Mouse (Mus musculus): ENCODE measurements around the gene Tubgcp6. TPM values are rescaled to one million over a fixed set of nuclear protein-coding genes. Genes with fewer than 3 reads are reported as not detected.

The Tubgcp6 gene
- polyA plus RNA-seq, 1 experiment from 2014 or later, result 9.3 TPM

DNA sequence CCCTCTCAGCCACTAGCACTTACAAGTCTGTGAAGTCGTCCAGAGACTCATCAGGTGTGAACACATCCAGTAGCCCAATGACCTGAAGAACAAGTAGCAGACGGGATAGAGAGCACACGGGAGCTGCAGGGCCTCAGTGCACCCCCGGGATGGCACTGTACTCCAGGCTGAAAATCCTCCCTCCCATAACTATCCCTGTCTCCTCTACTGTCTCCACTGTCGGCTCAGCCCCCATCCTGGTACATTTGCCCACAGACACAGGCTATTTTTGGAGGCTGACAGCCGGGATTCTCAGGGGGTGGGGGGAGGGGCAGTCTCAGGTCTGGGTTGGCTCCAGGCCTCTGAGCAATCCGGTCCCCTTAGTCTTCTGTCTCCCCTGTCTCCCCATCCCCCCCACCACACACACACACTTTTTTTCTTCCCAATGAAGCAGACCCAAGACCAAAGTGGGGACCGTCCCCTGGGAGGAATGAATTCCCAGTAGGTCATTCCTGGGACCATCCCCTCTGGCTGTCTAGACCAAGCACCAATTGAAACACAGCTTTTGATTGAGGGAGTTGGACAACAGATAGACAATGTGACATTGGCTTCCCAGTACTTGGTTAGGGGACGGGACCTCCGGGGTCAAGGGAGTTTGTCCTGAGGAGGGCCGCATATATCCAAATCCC, 14.6 kb upstream of the Tubgcp6 start:
- Histone ChIP-seq H3K27me3 (replicated peaks; ENCODE audit: control insufficient read depth, insufficient read depth, low read length) (peaks cover 29% of the 10 kb centered on the region), H3K9ac (ENCODE audit: low read depth, low read length) (no peak overlapping the region), H3K4me2 (ENCODE audit: low read depth, low read length) (no peak overlapping the region), H3K9me3 (ENCODE audit: control insufficient read depth, low read length) (no peaks in the 10 kb centered on the region), H3K4me1 (ENCODE audit: control insufficient read depth, insufficient read depth, low read length) (peaks cover 12% of the 10 kb centered on the region), H3K27ac (ENCODE audit: low read length) (no peak overlapping the region), H3K36me3 (ENCODE audit: control insufficient read depth, insufficient read depth, low read length) (no peaks in the 10 kb centered on the region), H3K4me3 (ENCODE audit: low read length) (no peak overlapping the region)
- 70% methylated on average over 11 of the region's 11 CpGs for WGBS
- no peak for ATAC-seq

DNA sequence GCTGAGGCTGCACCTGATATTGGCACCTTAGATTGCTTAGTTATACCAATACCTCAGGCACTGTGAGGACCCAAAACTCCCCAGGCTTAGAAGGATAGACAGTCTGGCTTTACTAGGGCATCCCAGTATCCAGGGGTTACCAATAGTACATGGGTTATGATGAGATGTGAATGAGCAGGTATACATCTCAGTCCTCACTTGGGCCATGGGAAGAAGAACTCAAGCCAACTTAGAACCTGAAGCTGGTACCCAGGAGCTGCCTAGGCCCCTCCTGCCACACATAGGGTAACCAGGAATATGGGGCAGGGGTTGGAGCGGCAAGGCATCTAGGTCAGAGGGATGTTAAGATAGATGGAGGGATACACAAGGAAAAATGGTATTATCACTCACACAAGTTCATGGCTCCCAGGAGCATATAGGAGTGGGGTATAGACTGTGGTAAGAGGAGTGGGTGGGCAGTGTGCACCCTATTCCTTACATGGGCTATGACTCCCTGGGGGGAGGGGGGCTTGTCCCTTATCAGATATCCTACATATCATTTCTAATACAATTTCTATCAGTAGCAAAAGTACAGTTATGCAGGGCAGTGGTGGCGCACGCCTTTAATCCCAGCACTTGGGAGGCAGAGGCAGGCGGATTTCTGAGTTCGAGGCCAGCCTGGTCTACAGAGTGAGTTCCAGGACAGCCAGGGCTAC, 13.7 kb upstream of the Tubgcp6 start:
- Histone ChIP-seq H3K27me3 (replicated peaks; ENCODE audit: control insufficient read depth, insufficient read depth, low read length) (peaks cover 24% of the 10 kb centered on the region), H3K36me3 (ENCODE audit: control insufficient read depth, insufficient read depth, low read length) (no peaks in the 10 kb centered on the region), H3K4me3 (ENCODE audit: low read length) (no peak overlapping the region), H3K4me2 (ENCODE audit: low read depth, low read length) (no peak overlapping the region), H3K9me3 (ENCODE audit: control insufficient read depth, low read length) (no peaks in the 10 kb centered on the region), H3K27ac (ENCODE audit: low read length) (no peak overlapping the region), H3K4me1 (ENCODE audit: control insufficient read depth, insufficient read depth, low read length) (peaks cover 12% of the 10 kb centered on the region), H3K9ac (ENCODE audit: low read depth, low read length) (no peak overlapping the region)
- 95% methylated on average over 5 of the region's 5 CpGs for WGBS
- no peak for ATAC-seq

- peaks cover 12% of the 10 kb centered on the region for H3K4me1 ChIP-seq (ENCODE audit: control insufficient read depth, insufficient read depth, low read length)
- no peaks in the 10 kb centered on the region for H3K27me3 ChIP-seq (replicated peaks; ENCODE audit: control insufficient read depth, insufficient read depth, low read length)
- no peak overlapping the region for H3K9ac ChIP-seq (ENCODE audit: low read depth, low read length)
- no peaks in the 10 kb centered on the region for H3K9me3 ChIP-seq (ENCODE audit: control insufficient read depth, low read length)
- ATAC-seq, result no peak
- no peak overlapping the region for H3K27ac ChIP-seq (ENCODE audit: low read length)
- no peak overlapping the region for H3K4me2 ChIP-seq (ENCODE audit: low read depth, low read length)
- no peak overlapping the region for H3K4me3 ChIP-seq (ENCODE audit: low read length)
- 78% methylated on average over 3 of the region's 3 CpGs for WGBS
- no peaks in the 10 kb centered on the region for H3K36me3 ChIP-seq (ENCODE audit: control insufficient read depth, insufficient read depth, low read length)
These were observed 8.4 kb upstream of the Tubgcp6 start for GRCm38 (mm10) chr15:89131316-89131715.

DNA sequence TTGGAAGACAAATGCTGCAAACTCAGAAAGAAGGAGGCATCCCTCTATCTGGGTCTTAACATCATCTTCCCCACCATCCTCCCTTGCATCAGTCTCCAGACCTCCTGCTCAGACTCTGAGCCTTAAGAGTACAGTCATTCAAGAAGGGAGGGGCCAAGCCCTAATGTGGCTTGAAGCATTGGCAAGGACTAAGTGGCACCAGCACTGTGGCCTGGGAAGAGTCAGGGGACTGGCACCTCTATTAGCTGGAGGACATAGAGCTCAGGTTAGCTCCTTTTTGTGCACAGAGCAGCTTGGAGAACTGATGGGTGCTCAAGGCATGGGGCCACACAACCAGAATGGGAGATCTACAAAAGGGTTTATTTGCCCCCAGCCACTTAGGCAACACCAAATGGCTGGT, 7.3 kb upstream of the Tubgcp6 start:
- Histone ChIP-seq H3K9ac (ENCODE audit: low read depth, low read length) (no peak overlapping the region), H3K27ac (ENCODE audit: low read length) (no peak overlapping the region), H3K4me2 (ENCODE audit: low read depth, low read length) (no peak overlapping the region), H3K27me3 (replicated peaks; ENCODE audit: control insufficient read depth, insufficient read depth, low read length) (no peaks in the 10 kb centered on the region), H3K36me3 (ENCODE audit: control insufficient read depth, insufficient read depth, low read length) (no peaks in the 10 kb centered on the region; the same call in 1 of the 2 replicates), H3K4me1 (ENCODE audit: control insufficient read depth, insufficient read depth, low read length) (peaks cover 12% of the 10 kb centered on the region), H3K4me3 (ENCODE audit: low read length) (no peak overlapping the region), H3K9me3 (ENCODE audit: control insufficient read depth, low read length) (no peaks in the 10 kb centered on the region)
- ATAC-seq, result no peak

DNA sequence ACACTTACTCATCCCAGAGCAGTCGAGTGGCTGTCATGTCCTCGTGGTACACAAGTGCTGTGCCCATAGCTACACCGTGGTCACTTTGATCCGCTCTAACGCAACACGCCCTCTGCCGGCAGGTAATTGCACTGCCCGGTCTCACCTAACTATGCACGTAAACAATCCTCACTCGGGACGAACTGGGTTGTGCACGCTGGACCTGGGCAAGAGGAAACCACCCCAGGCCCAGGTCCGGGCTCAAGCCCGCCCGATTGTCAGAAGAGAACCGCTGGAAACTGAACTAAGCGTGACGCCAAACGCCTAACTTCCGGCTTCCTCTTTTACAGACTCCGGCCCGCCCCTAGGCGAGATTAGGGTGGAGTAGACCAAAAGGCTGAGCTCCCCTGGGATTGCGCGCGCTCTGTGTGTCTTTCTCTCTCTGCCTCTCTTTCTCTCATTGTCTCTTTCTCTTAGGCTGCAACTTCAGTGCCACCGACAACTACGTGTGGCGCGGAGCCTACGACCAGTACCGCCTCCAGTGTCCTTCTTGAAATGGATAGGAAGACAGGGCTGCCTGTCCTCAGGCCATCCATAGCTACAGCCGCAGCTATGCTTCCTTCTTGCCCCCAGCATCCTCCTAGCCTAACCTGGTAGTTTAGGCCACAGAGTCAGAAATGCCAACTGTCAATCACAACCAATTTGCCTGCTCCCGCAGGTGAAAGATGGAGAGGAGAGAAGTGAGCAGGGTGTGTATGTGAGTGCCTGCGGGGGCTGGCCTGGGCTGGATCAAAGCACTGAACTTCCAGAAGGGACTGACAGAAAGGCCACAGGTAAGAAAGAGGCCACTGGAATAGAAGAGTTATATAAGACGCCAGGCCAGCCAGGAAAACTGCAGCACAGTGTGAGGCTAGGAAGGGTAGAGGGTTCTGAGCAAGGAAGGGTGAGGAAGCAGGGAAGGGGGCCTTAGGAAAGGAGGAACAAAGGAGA, 5.8 kb upstream of the Tubgcp6 start, which contains the start of gene Hdac10:
TSS of gene Hdac10 (minus strand) at position 319 of the 969 bp plus-strand sequence.
- 3% methylated on average over 36 of the region's 36 CpGs for WGBS
- H3K4me1 ChIP-seq (ENCODE audit: control insufficient read depth, insufficient read depth, low read length), result peaks cover 16% of the 10 kb centered on the region

DNA sequence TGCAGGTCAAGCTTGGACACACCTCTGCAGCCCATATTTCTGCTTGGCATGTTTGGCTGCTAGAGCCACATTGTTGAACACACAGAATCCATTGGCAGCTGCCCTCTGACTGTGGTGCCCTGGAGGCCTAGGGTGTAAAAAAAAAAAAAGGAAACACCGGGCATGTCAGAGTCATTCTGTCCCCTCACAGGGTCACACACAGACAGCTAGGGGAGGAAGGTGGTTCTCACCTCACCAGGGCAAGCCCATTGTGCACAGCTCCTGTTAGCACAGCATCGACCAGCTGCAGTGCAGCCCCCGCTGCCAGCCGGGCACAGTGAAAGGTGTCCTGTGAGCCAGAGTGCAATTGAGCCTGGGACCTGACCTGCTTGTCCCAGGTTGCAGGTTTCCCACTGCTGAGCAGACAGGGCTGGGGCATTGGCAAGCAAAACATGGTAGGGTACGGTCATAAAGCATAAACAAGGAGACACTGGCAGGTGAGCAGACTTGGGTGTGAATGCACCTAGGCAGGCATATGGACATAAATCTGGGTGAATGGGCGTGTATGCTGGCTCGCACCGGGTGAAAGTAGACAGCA, 4.5 kb upstream of the Tubgcp6 start:
- no peaks in the 10 kb centered on the region for H3K27me3 ChIP-seq (replicated peaks; ENCODE audit: control insufficient read depth, insufficient read depth, low read length)
- H3K9ac ChIP-seq (ENCODE audit: low read depth, low read length), result peak overlapping the region; percentile 82
- H3K4me3 ChIP-seq (ENCODE audit: low read length), result peak overlapping the region; percentile 72
- no peak overlapping the region for H3K27ac ChIP-seq (ENCODE audit: low read length)
- peak overlapping the region; percentile 74 for H3K4me2 ChIP-seq (ENCODE audit: low read depth, low read length)
- WGBS, result 74% methylated on average over 8 of the region's 8 CpGs
- peaks cover 22% of the 10 kb centered on the region for H3K4me1 ChIP-seq (ENCODE audit: control insufficient read depth, insufficient read depth, low read length)
- no peak for ATAC-seq
- no peaks in the 10 kb centered on the region; the same call in 1 of the 2 replicates for H3K36me3 ChIP-seq (ENCODE audit: control insufficient read depth, insufficient read depth, low read length)
- no peaks in the 10 kb centered on the region for H3K9me3 ChIP-seq (ENCODE audit: control insufficient read depth, low read length)

More for the DNA sequence above, 5.8 kb upstream of the Tubgcp6 start, which contains the start of gene Hdac10:
- ATAC-seq, result peak; percentile 93
- H3K36me3 ChIP-seq (ENCODE audit: control insufficient read depth, insufficient read depth, low read length), result no peaks in the 10 kb centered on the region; the same call in 1 of the 2 replicates
- H3K27me3 ChIP-seq (replicated peaks; ENCODE audit: control insufficient read depth, insufficient read depth, low read length), result no peaks in the 10 kb centered on the region
- H3K4me3 ChIP-seq (ENCODE audit: low read length), result peak within 1 kb of the TSS; percentile 72
- no peaks in the 10 kb centered on the region for H3K9me3 ChIP-seq (ENCODE audit: control insufficient read depth, low read length)
- peak within 1 kb of the TSS; percentile 84 for H3K27ac ChIP-seq (ENCODE audit: low read length)
- peak within 1 kb of the TSS; percentile 82 for H3K9ac ChIP-seq (ENCODE audit: low read depth, low read length)
- H3K4me2 ChIP-seq (ENCODE audit: low read depth, low read length), result peak within 1 kb of the TSS; percentile 74

DNA sequence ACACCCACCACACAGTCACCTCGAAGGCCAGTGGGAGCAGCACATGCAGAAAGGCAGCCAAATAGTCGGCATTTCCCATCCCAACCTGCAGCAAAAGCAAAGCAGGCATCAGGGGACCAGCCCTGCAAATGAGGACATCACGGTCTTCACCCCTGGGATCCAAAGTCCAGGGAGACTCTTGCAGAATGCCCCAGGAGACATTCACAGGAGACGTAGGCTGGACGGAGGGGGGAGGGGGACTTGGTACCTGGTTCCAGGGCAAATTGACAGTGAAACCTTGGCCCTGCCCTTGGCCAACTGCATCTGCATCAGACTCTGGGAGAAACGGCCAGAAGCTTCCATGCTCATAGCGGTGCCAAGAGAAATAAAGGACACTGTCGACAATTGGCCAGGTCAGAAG, 3.7 kb upstream of the Tubgcp6 start:
- Histone ChIP-seq H3K9me3 (ENCODE audit: control insufficient read depth, low read length) (no peaks in the 10 kb centered on the region), H3K27me3 (replicated peaks; ENCODE audit: control insufficient read depth, insufficient read depth, low read length) (no peaks in the 10 kb centered on the region), H3K27ac (ENCODE audit: low read length) (no peak overlapping the region), H3K36me3 (ENCODE audit: control insufficient read depth, insufficient read depth, low read length) (no peaks in the 10 kb centered on the region; the same call in 1 of the 2 replicates), H3K4me1 (ENCODE audit: control insufficient read depth, insufficient read depth, low read length) (peaks cover 30% of the 10 kb centered on the region), H3K4me3 (ENCODE audit: low read length) (no peak overlapping the region), H3K9ac (ENCODE audit: low read depth, low read length) (no peak overlapping the region), H3K4me2 (ENCODE audit: low read depth, low read length) (no peak overlapping the region)
- ATAC-seq, result no peak
- 91% methylated on average over 8 of the region's 8 CpGs for WGBS

GRCm38 (mm10) chr15:89125351-89125750, 2.4 kb upstream of the Tubgcp6 start:
- WGBS, result 94% methylated on average over 9 of the region's 9 CpGs
- Histone ChIP-seq H3K27me3 (replicated peaks; ENCODE audit: control insufficient read depth, insufficient read depth, low read length) (no peaks in the 10 kb centered on the region), H3K9ac (ENCODE audit: low read depth, low read length) (no peak overlapping the region), H3K27ac (ENCODE audit: low read length) (no peak overlapping the region), H3K36me3 (ENCODE audit: control insufficient read depth, insufficient read depth, low read length) (no peaks in the 10 kb centered on the region; the same call in 1 of the 2 replicates), H3K4me3 (ENCODE audit: low read length) (no peak overlapping the region), H3K4me2 (ENCODE audit: low read depth, low read length) (no peak overlapping the region), H3K4me1 (ENCODE audit: control insufficient read depth, insufficient read depth, low read length) (peaks cover 40% of the 10 kb centered on the region), H3K9me3 (ENCODE audit: control insufficient read depth, low read length) (no peaks in the 10 kb centered on the region)
- ATAC-seq, result no peak

Data from intestine, embryonic 16.5 days (tissue).